Mouse (Mus musculus) heart, adult 2 months (tissue): ENCODE results near the gene Olfr1423.

Experiments
- CTCF ChIP-seq: fragments of 200-600 bp; IDR thresholded peaks from 2 replicates; pipeline ENCODE4 v1.8.1; 2022; ENCODE audit warnings: antibody characterized with exemption, mild to moderate bottlenecking, moderate library complexity
- POLR2A ChIP-seq: fragments of 200-500 bp; IDR thresholded peaks from 2 replicates; pipeline ENCODE4 v1.6.1; 2011; ENCODE audit warnings: mild to moderate bottlenecking, low read depth, low read length, control low read depth; ENCODE audit not compliant: insufficient read depth

DNA sequence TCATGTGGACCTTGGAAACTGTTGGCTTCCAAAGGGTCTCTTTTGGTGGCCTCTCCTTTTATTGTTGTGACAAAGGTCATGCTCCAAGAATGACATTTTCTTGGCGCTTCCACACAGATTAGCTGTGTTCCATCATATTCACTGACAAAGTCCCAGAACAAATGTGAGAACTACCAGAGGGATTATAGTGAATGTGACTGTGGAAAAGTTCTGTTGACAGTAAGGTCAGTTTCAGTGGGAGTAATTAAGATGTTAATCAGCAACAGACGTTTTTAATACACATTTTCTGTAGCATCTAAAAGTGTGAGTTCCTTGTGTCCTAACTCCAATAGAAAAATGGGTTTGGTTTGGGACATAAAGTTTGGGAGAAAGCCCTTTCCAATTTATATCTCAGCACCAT is at the start of gene Olfr1423:
- TF ChIP-seq CTCF: no peak
- TF ChIP-seq POLR2A: no peak
